Mouse (Mus musculus) intestine, embryonic 16.5 days (tissue): ENCODE measurements around the gene Tmub1. TPM values are rescaled to one million over a fixed set of nuclear protein-coding genes. Genes with fewer than 3 reads are reported as not detected.
"Not testable (repeated sequence)": the region's sequence is repeated elsewhere in the genome, so short reads cannot be mapped to it uniquely, and the experiment has no call there.

Experiments used
- ATAC-seq: fragments of 200-750 bp; cut with Nextera tagmentation; 2 replicates; pipeline ENCODE4 v1.8.0; 2017; ENCODE audit warnings: moderate TSS enrichment, moderate library complexity
- H3K27ac ChIP-seq: fragments of 300-500 bp; sonication (generic); 2 replicates; pipeline ENCODE4 v1.5.1; 2014; ENCODE audit warnings: mild to moderate bottlenecking, low read length
- H3K27me3 ChIP-seq: fragments of 300-500 bp; sonication (generic); replicated peaks from 2 replicates; pipeline ENCODE4 v1.6.1; 2014; ENCODE audit warnings: low read length, control low read depth, mixed read lengths; ENCODE audit not compliant: control insufficient read depth, insufficient read depth
- H3K36me3 ChIP-seq: fragments of 300-500 bp; sonication (generic); 2 replicates; pipeline ENCODE4 v1.6.1; 2014; ENCODE audit warnings: low read length, control low read depth; ENCODE audit not compliant: control insufficient read depth, insufficient read depth
- H3K4me1 ChIP-seq: fragments of 300-500 bp; sonication (generic); 2 replicates; pipeline ENCODE4 v1.6.1; 2014; ENCODE audit warnings: low read length, control low read depth, mixed read lengths; ENCODE audit not compliant: control insufficient read depth, insufficient read depth
- H3K4me2 ChIP-seq: fragments of 300-500 bp; sonication (generic); 2 replicates; pipeline ENCODE4 v1.6.1; 2014; ENCODE audit warnings: low read depth, low read length, control low read depth
- H3K4me3 ChIP-seq: fragments of 300-500 bp; sonication (generic); 2 replicates; pipeline ENCODE4 v1.5.1; 2014; ENCODE audit warnings: mild to moderate bottlenecking, low read length
- H3K9ac ChIP-seq: fragments of 300-500 bp; sonication (generic); 2 replicates; pipeline ENCODE4 v1.6.1; 2014; ENCODE audit warnings: low read depth, low read length
- H3K9me3 ChIP-seq: fragments of 300-500 bp; sonication (generic); 2 replicates; pipeline ENCODE4 v1.6.1; 2016; ENCODE audit warnings: low read length, control low read depth; ENCODE audit not compliant: control insufficient read depth
- WGBS: fragments of 180-500 bp; shearing (Covaris S2); extraction: QIAGEN DNeasy Blood & Tissue Kit; methylation state at CpG from one replicate; pipeline ENCODE4 v1.1.7; 2014; 5-methylcytosine and 5-hydroxymethylcytosine counted together
- polyA plus RNA-seq: library from polyadenylated mRNA; unstranded; fragments of >200 nt; fragmentation: Nextera tagmentation; extraction: Ambion mirVana; gene quantifications from 2 replicates; pipeline ENCODE4 v1.2.1, GENCODE M21; 2015

Tmub1 gene
- polyA plus RNA-seq, 1 experiment from 2014 or later, result 28.7 TPM

DNA sequence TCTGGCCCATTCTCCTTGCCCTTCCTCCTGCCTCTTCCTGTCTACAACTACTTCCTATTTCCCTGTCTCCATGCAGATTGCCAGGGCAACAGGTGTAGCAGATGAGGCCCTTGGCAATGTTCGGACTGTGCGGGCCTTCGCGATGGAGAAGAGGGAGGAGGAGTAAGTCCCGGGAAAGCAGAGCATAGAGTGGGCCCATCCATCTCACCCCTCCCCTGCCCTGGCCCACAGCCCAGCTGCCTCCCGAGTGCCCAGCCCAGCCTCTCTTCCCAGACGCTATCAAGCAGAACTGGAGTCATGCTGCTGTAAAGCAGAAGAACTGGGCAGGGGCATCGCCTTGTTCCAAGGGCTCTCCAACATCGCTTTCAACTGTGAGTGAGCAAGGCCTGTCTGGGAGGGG is 45.7 kb downstream of the Tmub1 start:
- no peaks in the 10 kb centered on the region for H3K27me3 ChIP-seq
- no peaks in the 10 kb centered on the region for H3K4me1 ChIP-seq
- H3K9ac ChIP-seq, result no peak overlapping the region
- H3K36me3 ChIP-seq, result peaks cover 14% of the 10 kb centered on the region
- no peak overlapping the region for H3K4me2 ChIP-seq
- H3K9me3 ChIP-seq, result no peaks in the 10 kb centered on the region
- no peak overlapping the region for H3K27ac ChIP-seq
- no peak overlapping the region for H3K4me3 ChIP-seq
- ATAC-seq, result no peak
- 59% methylated on average over 9 of the region's 9 CpGs for WGBS

DNA sequence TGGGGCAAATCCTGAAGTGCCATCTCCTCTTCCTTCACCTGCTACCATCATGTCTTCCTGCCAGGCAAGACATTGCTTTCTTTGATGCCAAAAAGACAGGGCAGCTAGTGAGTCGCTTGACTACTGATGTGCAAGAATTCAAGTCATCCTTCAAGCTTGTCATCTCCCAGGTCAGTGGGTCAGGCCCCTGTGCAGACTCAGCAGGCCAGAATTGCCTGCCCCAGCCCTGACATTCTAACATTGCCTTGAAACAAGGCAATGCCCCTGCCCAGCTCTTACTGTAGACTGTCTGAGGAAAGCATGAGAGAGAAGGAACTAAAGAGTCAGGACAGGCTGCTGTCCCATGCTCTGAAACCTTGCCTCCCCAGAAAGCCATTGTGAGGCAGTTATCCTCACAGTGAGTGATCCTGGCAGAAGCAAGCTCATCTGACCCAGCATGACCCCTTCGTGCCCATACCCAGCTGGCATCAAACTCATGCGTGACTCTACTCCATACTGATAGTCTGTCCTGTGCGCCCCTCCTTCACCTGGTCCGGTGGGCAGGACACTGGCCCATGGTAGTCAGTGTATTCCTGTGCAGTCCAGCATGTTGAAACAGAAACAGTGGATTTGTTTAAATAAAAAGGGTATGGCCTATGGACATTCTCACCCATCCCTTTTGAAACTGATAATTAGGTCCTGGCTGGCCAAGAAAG is 46.6 kb downstream of the Tmub1 start:
- Histone ChIP-seq H3K27me3 (no peaks in the 10 kb centered on the region), H3K36me3 (peaks cover 8% of the 10 kb centered on the region), H3K9ac (no peak overlapping the region), H3K4me1 (no peaks in the 10 kb centered on the region), H3K4me2 (no peak overlapping the region), H3K4me3 (no peak overlapping the region), H3K9me3 (no peaks in the 10 kb centered on the region), H3K27ac (no peak overlapping the region)
- 94% methylated on average over 5 of the region's 5 CpGs for WGBS
- ATAC-seq, result no peak

DNA sequence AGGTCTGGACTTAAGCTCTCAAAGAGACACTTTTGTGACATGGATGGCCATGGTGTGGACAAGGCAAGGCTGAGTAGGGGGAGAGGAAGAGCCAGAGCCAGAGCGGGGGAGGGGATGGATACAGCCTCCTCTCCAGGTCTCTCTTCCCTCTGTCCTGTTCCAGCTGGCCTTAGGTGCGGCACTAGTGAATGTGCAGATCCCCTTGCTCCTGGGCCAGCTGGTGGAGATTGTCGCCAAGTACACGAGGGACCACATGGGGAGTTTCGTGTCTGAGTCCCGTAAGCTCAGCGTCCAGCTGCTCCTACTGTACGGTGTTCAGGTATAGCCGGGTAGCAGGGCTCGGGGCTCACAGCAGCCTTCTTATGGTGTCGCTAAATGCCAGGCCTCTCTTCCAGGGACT is 47.3 kb downstream of the Tmub1 start:
- Histone ChIP-seq H3K9me3 (no peaks in the 10 kb centered on the region), H3K36me3 (peaks cover 8% of the 10 kb centered on the region), H3K4me2 (no peak overlapping the region), H3K4me1 (no peaks in the 10 kb centered on the region), H3K4me3 (no peak overlapping the region), H3K9ac (no peak overlapping the region), H3K27me3 (no peaks in the 10 kb centered on the region), H3K27ac (no peak overlapping the region)
- no peak for ATAC-seq
- 96% methylated on average over 10 of the region's 11 CpGs for WGBS

DNA sequence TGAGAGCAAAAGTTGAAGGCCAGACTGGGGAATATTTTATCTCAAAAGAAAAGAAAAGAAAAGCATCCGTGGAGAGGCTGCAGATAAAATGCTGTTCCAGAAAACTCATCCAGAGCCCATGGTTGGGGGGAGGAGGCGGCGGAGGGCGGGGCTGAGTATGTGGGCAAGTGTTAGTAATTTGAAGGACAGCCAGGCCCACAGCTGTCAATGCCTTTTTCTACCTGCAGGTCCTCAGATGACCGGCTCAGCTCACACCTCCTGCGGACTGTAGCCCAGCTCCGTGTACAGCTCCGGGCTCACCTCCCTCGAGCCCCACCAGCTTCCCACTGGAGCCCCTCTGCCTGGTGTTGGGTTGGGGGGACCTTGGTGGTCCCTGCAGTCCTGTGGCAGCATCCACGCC is 48.0 kb downstream of the Tmub1 start:
- no peaks in the 10 kb centered on the region for H3K4me1 ChIP-seq
- H3K27me3 ChIP-seq, result no peaks in the 10 kb centered on the region
- no peak overlapping the region for H3K4me2 ChIP-seq
- peaks cover 8% of the 10 kb centered on the region for H3K36me3 ChIP-seq
- no peak for ATAC-seq
- H3K27ac ChIP-seq, result no peak overlapping the region
- H3K4me3 ChIP-seq, result no peak overlapping the region
- WGBS, result 91% methylated on average over 10 of the region's 10 CpGs
- no peaks in the 10 kb centered on the region for H3K9me3 ChIP-seq
- H3K9ac ChIP-seq, result no peak overlapping the region

DNA sequence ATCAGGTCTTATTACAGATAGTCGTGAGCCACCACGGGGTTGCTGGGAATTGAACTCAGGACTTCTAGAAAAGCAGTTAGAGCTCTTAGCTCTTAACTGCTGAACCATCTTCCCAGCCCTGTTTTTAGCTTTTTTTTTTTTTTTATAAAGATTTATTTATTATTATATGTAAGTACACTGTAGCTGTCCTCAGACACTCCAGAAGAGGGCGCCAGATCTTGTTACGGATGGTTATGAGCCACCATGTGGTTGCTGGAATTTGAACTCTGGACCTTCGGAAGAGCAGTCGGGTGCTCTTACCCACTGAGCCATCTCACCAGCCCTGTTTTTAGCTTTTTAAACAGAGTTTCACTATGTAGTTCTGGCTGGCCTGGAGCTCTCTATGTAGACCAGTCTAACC is 51.4 kb downstream of the Tmub1 start:
- peaks cover 10% of the 10 kb centered on the region for H3K4me1 ChIP-seq
- not testable (repeated sequence) for H3K36me3 ChIP-seq, H3K9ac ChIP-seq, H3K27me3 ChIP-seq, ATAC-seq, H3K4me2 ChIP-seq, H3K9me3 ChIP-seq, H3K4me3 ChIP-seq, H3K27ac ChIP-seq
- WGBS, result 85% methylated on average over 6 of the region's 6 CpGs

Other genes starting within 250 kb of the Tmub1 start
- gene Kcnh2, start 96.2 kb downstream of the Tmub1 start, polyA plus RNA-seq, result 3.1 and 5.8 TPM in 2 replicates
- 7.0 and 7.7 TPM in 2 replicates for gene Nos3, start 83.0 kb downstream of the Tmub1 start, polyA plus RNA-seq
- 1.7 and 2.0 TPM in 2 replicates for gene Atg9b, start 55.7 kb downstream of the Tmub1 start, polyA plus RNA-seq
- gene Abcb8, start 54.2 kb downstream of the Tmub1 start, polyA plus RNA-seq, result 89.8 and 91.3 TPM in 2 replicates
- gene Asic3, start 34.5 kb downstream of the Tmub1 start, polyA plus RNA-seq, result 0.12 and 0.57 TPM in 2 replicates
- gene Cdk5, start 24.3 kb downstream of the Tmub1 start, polyA plus RNA-seq, result 37.0 and 38.1 TPM in 2 replicates
- 52.7 and 59.2 TPM in 2 replicates for gene Slc4a2, start 24.0 kb downstream of the Tmub1 start, polyA plus RNA-seq
- 113 and 117 TPM in 2 replicates for gene Fastk, start 2.6 kb downstream of the Tmub1 start, polyA plus RNA-seq
- gene Agap3, start 4.3 kb upstream of the Tmub1 start, polyA plus RNA-seq, result 10.2 and 10.7 TPM in 2 replicates
- 0.04 TPM in 1 of 2 replicates, not detected in the other for gene Gbx1, start 79.3 kb upstream of the Tmub1 start, polyA plus RNA-seq
- 0.16 and 0.29 TPM in 2 replicates for gene Asb10, start 93.1 kb upstream of the Tmub1 start, polyA plus RNA-seq
- gene 4931409K22Rik, start 109.0 kb upstream of the Tmub1 start, polyA plus RNA-seq, result not detected in 2 replicates
- gene Abcf2, start 129.6 kb upstream of the Tmub1 start, polyA plus RNA-seq, result 75.0 and 82.7 TPM in 2 replicates
- 16.3 and 18.0 TPM in 2 replicates for gene Chpf2, start 138.9 kb upstream of the Tmub1 start, polyA plus RNA-seq
- gene Smarcd3, start 176.6 kb upstream of the Tmub1 start, polyA plus RNA-seq, result 9.5 and 10.0 TPM in 2 replicates
- 26.7 and 28.1 TPM in 2 replicates for gene Nub1, start 237.7 kb upstream of the Tmub1 start, polyA plus RNA-seq